Mouse (Mus musculus) ES-E14 (cell line): ENCODE measurements around the gene Psmd11. TPM values are rescaled to one million over a fixed set of nuclear protein-coding genes. Genes with fewer than 3 reads are reported as not detected.

Source experiments
- DNase-seq: peaks from one replicate; pipeline ENCODE4 v3.0.0-alpha.2; 2013; ENCODE audit warnings: low read depth, low spot score
- H3K27ac ChIP-seq: 2 replicates; pipeline ENCODE4 v1.5.1; 2012; ENCODE audit warnings: low read depth, mild to moderate bottlenecking, low read length, moderate library complexity, mixed read lengths; ENCODE audit not compliant: poor library complexity, insufficient read depth, severe bottlenecking
- H3K36me3 ChIP-seq: 2 replicates; pipeline ENCODE4 v1.6.1; 2012; ENCODE audit warnings: mild to moderate bottlenecking, low read length, moderate library complexity, mixed read lengths; ENCODE audit not compliant: control insufficient read depth, poor library complexity, insufficient read depth, severe bottlenecking
- H3K4me1 ChIP-seq, 2 experiments: fragments of 150-350 bp in 1 of 2; sonication (generic) in 1 of 2; 2 replicates each; pipeline ENCODE4 v1.6.1; 2012; ENCODE audit warnings: low read length in 2 of 2, mild to moderate bottlenecking in 1 of 2, mixed read lengths in 1 of 2; ENCODE audit not compliant: control insufficient read depth in 2 of 2, insufficient read depth in 2 of 2, poor library complexity in 1 of 2
- H3K4me3 ChIP-seq, 2 experiments: fragments of 150-350 bp in 1 of 2; sonication (generic) in 1 of 2; 2 replicates each; pipeline ENCODE4 v1.5.1; 2012; ENCODE audit warnings: low read length in 2 of 2, low read depth in 1 of 2, mild to moderate bottlenecking in 1 of 2, mixed read lengths in 1 of 2; ENCODE audit not compliant: insufficient read depth in 1 of 2, poor library complexity in 1 of 2, severe bottlenecking in 1 of 2
- H3K9ac ChIP-seq: 2 replicates; pipeline ENCODE4 v1.6.1; 2012; ENCODE audit warnings: low read depth, mild to moderate bottlenecking, low read length, mixed read lengths; ENCODE audit not compliant: poor library complexity, insufficient read depth, severe bottlenecking
- H3K9me3 ChIP-seq: fragments of 150-350 bp; sonication (generic); 2 replicates; pipeline ENCODE4 v1.6.1; 2012; ENCODE audit warnings: low read depth, mild to moderate bottlenecking, low read length; ENCODE audit not compliant: control insufficient read depth, insufficient read depth
- CHD2 ChIP-seq: IDR thresholded peaks from 2 replicates; pipeline ENCODE4 v1.6.1; 2014; ENCODE audit warnings: mild to moderate bottlenecking, low read depth, low read length, inconsistent platforms
- HCFC1 ChIP-seq: IDR thresholded peaks from 2 replicates; pipeline ENCODE4 v1.6.1; 2012; ENCODE audit warnings: low read length, inconsistent platforms, borderline replicate concordance; ENCODE audit not compliant: insufficient read depth
- MAFK ChIP-seq: IDR thresholded peaks from 2 replicates; pipeline ENCODE4 v1.6.1; 2014; ENCODE audit warnings: mild to moderate bottlenecking, low read depth, low read length, inconsistent platforms; ENCODE audit not compliant: insufficient read depth
- ZC3H11A ChIP-seq: IDR thresholded peaks from 2 replicates; pipeline ENCODE4 v1.6.1; 2012; ENCODE audit warnings: low read depth, mild to moderate bottlenecking, inconsistent platforms, low read length, borderline replicate concordance
- ZNF384 ChIP-seq: IDR thresholded peaks from 2 replicates; pipeline ENCODE4 v1.6.1; 2012; ENCODE audit warnings: low read depth, low read length, inconsistent platforms
- in situ Hi-C, 2 experiments: fragments of 600-800 bp; cut with MboI; formaldehyde crosslinking; loops; one replicate each; pipeline ENCODE4 v1.15.1; 2025; ENCODE audit warnings: low sequenced_read_pairs in 2 of 2, inconsistent platforms in 1 of 2; ENCODE audit not compliant: unreplicated experiment in 2 of 2
- total RNA-seq: library from RNA; depleted of rRNA; stranded (reverse); fragments of 300-350 nt; gene quantifications from 2 replicates; pipeline ENCODE4 v1.2.3, GENCODE M21; 2012

Gene Psmd11
- total RNA-seq, 1 experiment = 106 TPM

DNA sequence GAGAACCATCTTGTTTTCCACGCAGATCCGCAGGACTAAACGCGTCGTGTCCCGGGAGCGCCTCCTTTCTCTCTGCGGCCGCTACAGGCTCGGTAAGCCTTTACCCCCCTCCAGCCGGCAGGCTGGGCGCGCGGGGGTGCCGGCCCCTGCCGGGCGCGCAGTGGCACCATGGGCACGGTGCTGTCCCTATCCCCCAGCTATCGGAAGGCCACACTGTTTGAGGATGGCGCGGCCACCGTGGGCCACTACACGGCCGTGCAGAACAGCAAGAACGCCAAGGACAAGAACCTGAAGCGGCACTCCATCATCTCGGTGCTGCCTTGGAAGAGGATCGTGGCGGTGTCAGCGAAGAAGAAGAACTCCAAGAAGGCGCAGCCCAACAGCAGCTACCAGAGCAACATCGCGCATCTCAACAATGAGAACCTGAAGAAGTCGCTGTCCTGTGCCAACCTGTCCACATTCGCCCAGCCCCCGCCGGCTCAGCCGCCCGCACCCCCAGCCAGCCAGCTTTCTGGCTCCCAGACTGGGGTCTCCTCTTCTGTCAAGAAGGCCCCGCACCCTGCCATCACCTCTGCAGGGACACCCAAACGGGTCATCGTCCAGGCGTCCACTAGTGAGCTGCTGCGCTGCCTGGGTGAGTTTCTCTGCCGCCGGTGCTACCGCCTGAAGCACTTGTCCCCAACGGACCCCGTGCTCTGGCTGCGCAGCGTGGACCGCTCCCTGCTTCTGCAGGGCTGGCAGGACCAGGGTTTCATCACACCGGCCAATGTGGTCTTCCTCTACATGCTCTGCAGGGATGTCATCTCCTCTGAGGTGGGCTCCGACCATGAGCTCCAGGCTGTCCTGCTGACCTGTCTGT, 49.2 kb downstream of the Psmd11 start:
- no peak for TF ChIP-seq CHD2
- TF ChIP-seq ZNF384 = no peak
- no peak for TF ChIP-seq ZC3H11A
- no peak for TF ChIP-seq MAFK
- TF ChIP-seq HCFC1 = no peak
- no peak for DNase-seq
- H3K36me3 ChIP-seq = peaks cover 4% of the 10 kb centered on the region
- no peak overlapping the region for H3K27ac ChIP-seq
- H3K4me1 ChIP-seq = peaks cover 0 to 12% of the 10 kb centered on the region in 2 experiments; a peak in 1 of 4 replicates
- peak overlapping the region; percentile 69 to 93 for H3K4me3 ChIP-seq
- H3K9me3 ChIP-seq = no peaks in the 10 kb centered on the region
- in situ Hi-C loops = no loop called here
- peak overlapping the region; percentile 45 for H3K9ac ChIP-seq

DNA sequence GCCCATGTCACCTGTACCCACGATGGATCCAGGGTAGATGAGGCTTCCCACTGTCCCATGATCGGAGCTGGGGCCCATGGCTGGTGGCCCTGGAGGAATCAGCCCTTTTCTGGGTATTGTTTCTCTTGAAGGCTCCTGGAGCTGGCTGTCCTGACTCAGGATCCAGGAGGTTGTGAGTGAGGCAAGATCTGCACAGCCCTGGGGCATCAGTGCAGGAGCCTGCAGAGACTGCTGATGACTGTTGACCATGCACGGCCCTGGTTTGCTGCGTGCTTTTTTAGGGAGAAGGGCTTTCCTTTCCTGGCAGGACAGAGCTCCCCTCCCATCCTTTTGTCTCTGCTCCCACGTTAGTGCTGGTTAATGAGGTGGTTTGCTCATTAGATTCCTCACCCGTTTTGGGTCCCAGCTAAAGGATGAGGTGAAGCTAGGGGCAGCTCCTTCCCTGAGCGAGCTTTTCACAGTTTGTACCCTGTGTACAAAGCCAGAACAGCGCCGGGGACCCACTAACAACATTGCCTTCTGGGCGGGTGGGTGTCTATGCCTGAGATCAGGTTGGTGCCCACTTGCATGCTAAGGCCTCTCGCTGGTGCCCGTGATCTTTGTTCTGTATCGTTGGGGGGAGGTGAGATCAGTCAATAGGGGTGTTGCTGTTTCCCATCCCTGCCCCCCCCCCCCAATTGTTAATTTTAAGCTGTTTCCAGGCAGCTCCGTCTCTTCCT, 50.4 kb downstream of the Psmd11 start:
- DNase-seq = no peak
- Histone ChIP-seq H3K9me3 (no peaks in the 10 kb centered on the region), H3K27ac (no peak overlapping the region), H3K9ac (no peak overlapping the region), H3K4me1 (peaks cover 0 to 12% of the 10 kb centered on the region in 2 experiments; a peak in 1 of 4 replicates), H3K36me3 (no peaks in the 10 kb centered on the region; the same call in none of the 2 replicates), H3K4me3 (no peak overlapping the region)
- in situ Hi-C loops = no loop called here
- TF ChIP-seq MAFK (no peak), CHD2 (no peak), HCFC1 (no peak), ZC3H11A (no peak), ZNF384 (no peak)

DNA sequence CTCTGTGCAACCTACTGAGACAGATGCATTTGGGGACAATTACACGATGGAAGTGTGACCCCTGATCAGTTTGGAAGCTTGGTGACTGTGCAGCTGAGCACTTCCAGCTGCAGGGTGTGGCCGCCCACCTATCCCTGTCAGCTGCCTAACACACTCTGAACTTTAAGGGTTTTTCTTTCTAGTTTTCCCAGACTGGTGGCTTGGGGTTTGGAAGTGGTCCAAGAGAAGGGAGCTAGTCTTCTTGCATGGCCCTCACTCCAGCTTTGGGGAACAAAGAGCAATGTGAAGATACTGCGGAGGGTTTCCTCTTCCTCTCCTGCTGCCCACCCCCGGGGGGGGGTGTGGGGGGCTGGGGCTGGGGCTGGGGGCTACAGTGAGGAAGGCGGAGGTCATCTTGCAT, 51.0 kb downstream of the Psmd11 start:
- H3K4me3 ChIP-seq = no peak overlapping the region
- H3K4me1 ChIP-seq = peaks cover 0 to 12% of the 10 kb centered on the region in 2 experiments; a peak in 1 of 4 replicates
- H3K9me3 ChIP-seq = no peaks in the 10 kb centered on the region
- in situ Hi-C loops = no loop called here
- H3K9ac ChIP-seq = no peak overlapping the region
- no peak for DNase-seq
- TF ChIP-seq HCFC1 = no peak
- no peak for TF ChIP-seq ZNF384
- TF ChIP-seq MAFK = no peak
- TF ChIP-seq ZC3H11A = no peak
- no peak for TF ChIP-seq CHD2
- no peaks in the 10 kb centered on the region; the same call in 1 of the 2 replicates for H3K36me3 ChIP-seq
- H3K27ac ChIP-seq = no peak overlapping the region

DNA sequence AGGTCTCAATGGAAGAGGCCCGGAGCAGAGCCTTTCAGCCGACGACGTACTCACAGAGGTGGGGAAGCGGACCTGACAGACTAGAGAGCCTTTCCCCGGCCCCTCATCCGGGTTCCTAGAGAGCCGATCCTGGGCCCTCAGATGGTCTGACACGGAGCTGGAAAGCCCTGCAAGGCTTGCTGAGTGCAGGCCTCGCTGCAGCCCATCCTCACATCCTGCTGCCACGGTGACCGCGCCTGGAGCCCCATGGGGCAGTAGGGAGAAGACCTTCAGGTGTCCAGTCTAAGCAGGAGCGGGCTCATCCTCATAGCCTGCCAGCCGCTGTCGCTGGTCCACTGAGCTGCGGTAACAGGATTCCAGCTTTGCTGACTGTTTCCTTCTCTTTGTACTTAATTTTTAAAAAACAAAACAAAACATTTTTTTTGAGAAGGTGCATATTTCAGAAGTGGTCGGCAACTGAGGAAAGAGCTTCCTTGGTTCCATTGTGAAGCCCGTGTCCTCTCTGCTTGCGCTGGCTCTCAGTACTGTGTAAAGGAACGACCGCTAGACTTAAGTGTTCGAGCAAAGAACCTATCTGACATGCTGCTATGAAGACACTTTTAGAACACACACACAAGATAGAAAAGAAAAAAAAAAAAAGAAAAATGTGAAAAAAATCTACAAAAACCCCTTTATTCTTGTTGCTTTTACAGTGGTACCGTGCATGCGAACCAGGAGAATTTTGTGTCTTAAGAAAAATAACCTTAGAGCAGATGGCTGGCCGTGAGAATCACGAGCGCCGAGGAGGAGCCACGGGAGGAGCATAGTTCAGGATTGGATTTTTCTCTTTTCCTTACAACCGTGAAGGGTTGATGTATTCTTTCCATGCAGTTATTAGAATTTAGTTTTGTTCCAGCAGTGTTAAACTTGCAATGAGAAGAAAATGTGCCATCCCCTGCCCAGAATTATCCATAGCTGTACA, 51.8 kb downstream of the Psmd11 start:
- no peak for DNase-seq
- no peak for TF ChIP-seq MAFK
- TF ChIP-seq ZC3H11A = no peak
- TF ChIP-seq HCFC1 = no peak
- TF ChIP-seq CHD2 = no peak
- no peak for TF ChIP-seq ZNF384
- in situ Hi-C loops = no loop called here
- Histone ChIP-seq H3K27ac (no peak overlapping the region), H3K4me1 (peaks cover 0 to 9% of the 10 kb centered on the region in 2 experiments; a peak in 1 of 4 replicates), H3K9ac (no peak overlapping the region), H3K36me3 (no peaks in the 10 kb centered on the region), H3K4me3 (0 out of 4 replicates have a peak overlapping the region, but pooled peaks of 1 of the 2 experiments have one; percentile 34), H3K9me3 (no peaks in the 10 kb centered on the region)
